Mouse (Mus musculus): Measurements from ENCODE around the gene Abhd2. TPM values are rescaled to one million over a fixed set of nuclear protein-coding genes. Genes with fewer than 3 reads are reported as not detected.
"Not testable (repeated sequence)": the region's sequence is repeated elsewhere in the genome, so short reads cannot be mapped to it uniquely, and the experiment has no call there.

The Abhd2 gene
- polyA plus RNA-seq, 2 experiments from 2014 or later: 16.9 to 27.7 TPM

GRCm38 (mm10) chr7:79267690-79268388, 5.2 kb upstream of the Abhd2 start:
- ATAC-seq: no peak

DNA sequence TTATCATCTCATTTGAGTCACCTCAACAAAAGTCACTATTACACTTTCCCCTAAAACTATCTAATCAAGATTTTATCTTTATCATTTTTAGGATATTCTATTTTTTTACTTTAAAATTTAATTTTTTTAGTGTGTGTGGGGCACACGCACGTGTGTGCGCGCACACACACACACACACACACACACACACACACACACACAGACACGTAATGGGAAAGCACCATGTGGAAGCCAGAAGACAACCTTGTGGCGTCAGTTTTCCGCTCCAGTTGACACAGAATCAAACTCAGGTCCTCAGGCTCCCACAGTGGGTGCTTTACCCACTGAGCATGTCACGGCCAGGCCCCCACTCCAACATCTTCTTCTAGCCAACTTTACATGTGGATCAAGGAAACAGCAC, 4.1 kb upstream of the Abhd2 start:
- ATAC-seq: no peak

GRCm38 (mm10) chr7:79269411-79269810, 3.6 kb upstream of the Abhd2 start:
- ATAC-seq: no peak

DNA sequence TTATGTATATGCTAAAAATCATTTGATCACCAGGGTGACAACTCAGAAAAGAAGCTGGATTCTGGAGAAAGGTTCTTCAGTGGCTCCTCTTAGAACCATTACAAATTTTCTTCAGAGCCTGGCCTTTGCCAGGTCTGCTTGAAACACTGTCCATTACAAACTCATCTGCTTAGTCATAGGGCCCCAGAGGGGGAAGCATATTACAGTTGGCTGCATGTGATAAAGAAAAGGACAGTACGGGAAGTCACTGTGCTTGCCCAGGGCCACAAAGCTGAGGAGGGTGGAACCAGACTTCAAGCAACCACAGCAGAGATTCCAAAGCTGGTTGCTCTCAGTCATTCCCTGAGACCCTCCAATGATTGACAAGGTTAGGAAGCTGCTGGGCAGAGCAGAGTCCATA, 3.1 kb upstream of the Abhd2 start:
- ATAC-seq: no peak

GRCm38 (mm10) chr7:79270961-79271387, 2.0 kb upstream of the Abhd2 start:
- no peak for ATAC-seq

GRCm38 (mm10) chr7:79271861-79272788, 874 bp upstream of the Abhd2 start:
- ATAC-seq: peak; percentile 30

GRCm38 (mm10) chr7:79273738-79274472, 906 bp downstream of the Abhd2 start:
- no peak for ATAC-seq

DNA sequence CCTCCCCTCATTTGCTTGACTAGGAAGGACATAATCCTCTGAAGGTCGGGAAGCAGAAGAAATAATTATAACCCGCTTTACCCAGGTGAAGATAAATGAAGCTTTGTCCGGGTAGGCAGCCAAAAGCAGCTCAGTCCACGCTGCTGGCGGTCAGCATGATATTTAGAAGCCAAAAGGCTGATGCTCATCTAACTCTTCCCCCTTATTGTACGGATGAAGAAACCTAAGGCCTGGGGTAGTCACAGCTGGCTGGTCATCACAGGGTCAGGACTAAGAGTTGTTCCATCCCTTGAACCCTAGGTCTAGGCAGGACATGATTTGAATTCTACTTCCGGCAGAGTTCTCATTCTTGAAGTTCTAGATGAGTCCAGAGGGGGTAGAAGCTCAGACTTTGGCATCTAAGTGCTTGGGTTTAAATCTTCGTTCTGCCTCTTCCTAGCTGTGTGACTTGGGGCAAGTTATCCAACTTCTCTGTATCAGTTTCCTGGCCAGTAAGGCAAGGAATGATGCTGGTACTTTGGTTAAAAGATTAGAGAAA, 1.5 kb downstream of the Abhd2 start:
- ATAC-seq: no peak

- peak; percentile 16 for ATAC-seq
Measured at GRCm38 (mm10) chr7:79275345-79275744, 2.3 kb downstream of the Abhd2 start.

DNA sequence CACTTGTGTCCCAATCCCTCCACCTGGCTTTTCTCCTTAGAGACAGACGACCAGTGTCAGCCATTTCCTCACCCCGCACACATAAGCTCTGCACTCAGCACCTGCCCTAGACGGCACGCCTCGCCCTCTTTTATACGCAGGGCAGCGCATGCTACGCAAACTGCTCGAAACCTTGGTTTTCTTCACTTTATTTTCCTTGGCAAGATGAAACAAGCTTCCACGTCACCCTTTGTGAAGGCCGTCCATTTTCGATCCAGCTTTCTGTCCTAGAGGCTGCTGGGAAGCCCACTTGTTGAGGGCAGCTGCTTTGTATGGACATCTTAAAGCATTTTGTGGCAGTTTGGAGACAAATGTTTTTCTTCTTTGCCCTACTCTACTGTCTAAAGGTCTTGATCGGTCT, 5.4 kb downstream of the Abhd2 start:
- ATAC-seq: no peak

GRCm38 (mm10) chr7:79279376-79280029, 6.5 kb downstream of the Abhd2 start:
- ATAC-seq: peak; percentile 16

- no peak for ATAC-seq
Measured at GRCm38 (mm10) chr7:79282883-79283670, 10.1 kb downstream of the Abhd2 start.

DNA sequence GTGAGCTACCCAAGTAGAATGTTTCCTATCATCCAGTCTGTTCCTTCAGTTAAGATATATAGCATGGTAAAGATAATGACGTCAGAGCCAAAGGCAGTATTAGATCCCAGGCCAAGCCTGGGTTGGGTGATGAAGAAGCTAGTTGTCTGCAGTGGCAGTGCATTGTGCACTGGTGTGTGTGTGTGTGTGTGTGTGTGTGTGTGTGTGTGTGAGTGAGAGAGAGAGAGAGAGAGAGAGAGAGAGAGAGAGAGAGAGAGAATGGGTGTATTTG, 10.6 kb downstream of the Abhd2 start:
- not testable (repeated sequence) for ATAC-seq

GRCm38 (mm10) chr7:79284160-79284888, 11.3 kb downstream of the Abhd2 start:
- no peak for ATAC-seq

DNA sequence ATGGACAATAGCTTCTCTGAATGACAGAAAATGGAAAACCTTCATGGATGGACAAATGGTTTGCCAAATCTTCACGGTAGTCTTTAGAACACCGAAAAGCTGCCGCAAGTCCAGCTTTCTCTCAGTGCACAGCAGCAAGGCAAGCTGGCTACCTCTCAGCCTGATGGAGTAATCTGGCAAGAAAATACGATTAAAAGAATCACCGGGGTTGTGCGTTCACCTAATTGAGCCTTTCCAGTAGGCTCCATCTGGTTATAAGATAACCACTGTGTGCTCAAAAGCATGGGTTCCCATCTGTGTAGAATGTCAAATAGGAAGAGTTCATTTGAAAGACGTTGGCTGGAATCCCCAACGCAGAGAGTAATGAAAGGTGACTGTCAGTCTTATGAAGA, 11.9 kb downstream of the Abhd2 start:
- ATAC-seq: no peak

DNA sequence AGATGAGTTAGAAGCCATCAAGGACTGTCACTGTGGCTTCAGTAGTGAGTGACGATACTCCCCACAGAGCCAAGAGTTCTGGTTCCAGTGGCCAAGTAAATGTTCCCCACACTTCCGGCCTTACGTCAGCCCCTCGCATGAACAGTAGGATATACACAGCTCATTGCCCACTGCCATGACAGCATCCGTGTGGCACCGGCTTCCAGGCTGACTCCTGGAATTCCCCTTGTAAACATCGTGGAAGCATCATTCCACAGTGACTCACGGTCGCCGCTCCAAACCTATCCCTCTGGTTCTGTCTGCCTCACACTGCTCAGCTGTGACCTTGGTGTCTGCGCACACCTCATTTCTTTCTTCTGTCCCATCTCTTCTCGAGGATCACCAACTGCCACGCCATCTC, 12.4 kb downstream of the Abhd2 start:
- no peak for ATAC-seq

DNA sequence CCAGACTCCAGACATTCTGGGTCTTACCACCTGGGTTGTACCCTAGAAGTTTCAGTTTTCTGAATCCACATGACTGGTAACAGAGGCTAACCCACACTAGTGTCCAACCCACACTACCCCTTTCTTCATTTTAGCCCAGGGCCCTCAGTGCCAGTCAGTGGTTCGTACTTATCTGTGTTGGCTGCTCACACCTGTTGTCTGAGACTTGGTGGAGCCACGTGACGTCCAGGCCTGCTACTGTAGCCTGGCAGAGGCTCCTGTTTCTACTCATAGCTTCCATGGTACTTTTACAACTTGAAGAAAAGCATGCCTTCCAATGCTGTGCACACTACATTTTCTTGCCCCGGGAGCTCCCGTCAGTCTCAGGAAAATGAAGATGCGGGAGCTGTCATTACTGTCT, 14.2 kb downstream of the Abhd2 start:
- no peak for ATAC-seq

GRCm38 (mm10) chr7:79287928-79288327, 14.9 kb downstream of the Abhd2 start:
- no peak for ATAC-seq

- no peak for ATAC-seq
Measured at GRCm38 (mm10) chr7:79288422-79288821, 15.4 kb downstream of the Abhd2 start.

DNA sequence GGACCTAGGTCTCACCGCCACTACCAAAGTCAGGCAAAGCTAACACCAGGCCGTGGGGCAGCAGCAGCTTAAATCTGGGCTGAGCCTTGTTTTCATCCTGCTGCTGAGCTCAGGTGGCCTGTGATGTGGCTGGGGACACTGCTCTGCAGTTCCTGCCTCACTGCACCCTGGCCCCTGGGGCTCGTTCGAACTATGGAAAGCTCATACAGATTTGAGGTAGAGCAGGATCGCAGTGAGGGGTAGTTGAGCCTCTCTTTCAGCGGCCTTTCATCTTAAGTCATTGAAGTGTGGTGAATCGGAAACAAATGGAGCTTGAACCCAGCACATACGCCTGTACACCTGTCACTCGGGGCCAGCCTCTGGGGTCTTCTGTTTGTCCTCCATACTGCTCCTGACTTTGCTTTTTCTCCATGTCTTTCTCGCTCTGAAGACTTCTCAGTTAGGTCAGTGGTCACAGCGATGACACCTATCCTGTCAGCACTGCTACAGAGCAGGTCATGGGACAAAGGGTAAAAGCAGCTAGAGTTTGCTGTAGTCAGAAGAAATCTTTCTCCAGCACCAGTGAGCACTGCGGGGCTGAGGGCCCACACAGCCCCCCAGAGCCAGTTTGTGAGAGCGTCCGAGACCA, 20.7 kb downstream of the Abhd2 start:
- no peak for ATAC-seq

All from activated CD4-positive, CD25-positive, alpha-beta regulatory T cell, adult 4 months (primary cell).